Mouse (Mus musculus): ENCODE measurements around the gene Nccrp1. TPM values are rescaled to one million over a fixed set of nuclear protein-coding genes. Genes with fewer than 3 reads are reported as not detected.
"Not testable (repeated sequence)": the region's sequence is repeated elsewhere in the genome, so short reads cannot be mapped to it uniquely, and the experiment has no call there.

Nccrp1 gene
- polyA plus RNA-seq, 1 experiment from 2014 or later: not detected

- no peaks in the 10 kb centered on the region for H3K9me3 ChIP-seq
- H3K27me3 ChIP-seq: peaks cover 57% of the 10 kb centered on the region
- no peak overlapping the region for H3K9ac ChIP-seq
- H3K27ac ChIP-seq: no peak overlapping the region
- no peaks in the 10 kb centered on the region for H3K36me3 ChIP-seq (replicated peaks)
- peaks cover 19% of the 10 kb centered on the region for H3K4me1 ChIP-seq
- H3K4me3 ChIP-seq (replicated peaks): no peak overlapping the region
- H3K4me2 ChIP-seq: no peak overlapping the region
- WGBS: 30% methylated on average over 14 of the region's 14 CpGs
- peak; percentile 49; the same call in 1 of the 2 replicates for ATAC-seq (ENCODE audit: low FRiP score)
Measured at GRCm38 (mm10) chr7:28545048-28545890, 1.8 kb downstream of the Nccrp1 start.

- no peak overlapping the region for H3K9ac ChIP-seq
- H3K27me3 ChIP-seq: peaks cover 57% of the 10 kb centered on the region
- H3K4me3 ChIP-seq (replicated peaks): peak overlapping the region; percentile 19
- WGBS: 3% methylated on average over 25 of the region's 27 CpGs
- H3K4me2 ChIP-seq: peak overlapping the region; percentile 44
- peaks cover 19% of the 10 kb centered on the region for H3K4me1 ChIP-seq
- no peaks in the 10 kb centered on the region for H3K36me3 ChIP-seq (replicated peaks)
- no peaks in the 10 kb centered on the region for H3K9me3 ChIP-seq
- H3K27ac ChIP-seq: no peak overlapping the region
- no peak for ATAC-seq (ENCODE audit: low FRiP score)
Measured at GRCm38 (mm10) chr7:28544051-28544601, 2.9 kb downstream of the Nccrp1 start.

- 89% methylated on average over 4 of the region's 4 CpGs for WGBS
- ATAC-seq (ENCODE audit: low FRiP score): no peak
- Histone ChIP-seq H3K36me3 (replicated peaks) (no peaks in the 10 kb centered on the region), H3K4me2 (no peak within 1 kb of the TSS), H3K27ac (no peak within 1 kb of the TSS), H3K4me1 (peaks cover 5% of the 10 kb centered on the region), H3K4me3 (replicated peaks) (no peak within 1 kb of the TSS), H3K9me3 (no peaks in the 10 kb centered on the region), H3K9ac (no peak within 1 kb of the TSS), H3K27me3 (peaks cover 25% of the 10 kb centered on the region)
Measured at GRCm38 (mm10) chr7:28540526-28540925, 6.5 kb downstream of the Nccrp1 start, which contains the start of gene Sycn. TSS of gene Sycn (plus strand) at chr7:28540885.

GRCm38 (mm10) chr7:28538886-28539285 lies 8.2 kb downstream of the Nccrp1 start:
- not testable (repeated sequence) for H3K4me2 ChIP-seq; H3K27ac ChIP-seq; H3K36me3 ChIP-seq (replicated peaks); H3K4me3 ChIP-seq (replicated peaks); ATAC-seq (ENCODE audit: low FRiP score); H3K9ac ChIP-seq; H3K27me3 ChIP-seq; H3K4me1 ChIP-seq; H3K9me3 ChIP-seq
- 88% methylated on average over 6 of the region's 6 CpGs for WGBS

- Histone ChIP-seq H3K4me1 (no peaks in the 10 kb centered on the region), H3K4me3 (replicated peaks) (no peak overlapping the region), H3K9me3 (no peaks in the 10 kb centered on the region), H3K4me2 (no peak overlapping the region), H3K27ac (no peak overlapping the region), H3K27me3 (no peaks in the 10 kb centered on the region), H3K9ac (no peak overlapping the region), H3K36me3 (replicated peaks) (no peaks in the 10 kb centered on the region)
- 77% methylated on average over 8 of the region's 8 CpGs for WGBS
- no peak for ATAC-seq (ENCODE audit: low FRiP score)
Measured at GRCm38 (mm10) chr7:28532005-28532404, 15.0 kb downstream of the Nccrp1 start.

- H3K4me2 ChIP-seq: no peak overlapping the region
- no peaks in the 10 kb centered on the region for H3K4me1 ChIP-seq
- H3K27ac ChIP-seq: no peak overlapping the region
- 11% methylated on average over 19 of the region's 19 CpGs for WGBS
- 0 out of 2 replicates have a peak, but pooled peaks have one; percentile 53 for ATAC-seq (ENCODE audit: low FRiP score)
- H3K4me3 ChIP-seq (replicated peaks): no peak overlapping the region
- H3K9me3 ChIP-seq: no peaks in the 10 kb centered on the region
- H3K27me3 ChIP-seq: no peaks in the 10 kb centered on the region
- no peaks in the 10 kb centered on the region for H3K36me3 ChIP-seq (replicated peaks)
- no peak overlapping the region for H3K9ac ChIP-seq
Measured at GRCm38 (mm10) chr7:28527922-28528719, 18.9 kb downstream of the Nccrp1 start.

- not testable (repeated sequence) for H3K27me3 ChIP-seq
- 72% methylated on average over 5 of the region's 6 CpGs for WGBS
Measured at GRCm38 (mm10) chr7:28522536-28522935, 24.5 kb downstream of the Nccrp1 start, which contains the start of gene Ifnl3. TSS of gene Ifnl3 (plus strand) at chr7:28522836.

GRCm38 (mm10) chr7:28511441-28511840 lies 35.6 kb downstream of the Nccrp1 start:
- H3K4me2 ChIP-seq: no peak overlapping the region
- H3K27ac ChIP-seq: no peak overlapping the region
- no peaks in the 10 kb centered on the region for H3K27me3 ChIP-seq
- no peak overlapping the region for H3K4me3 ChIP-seq (replicated peaks)
- no peaks in the 10 kb centered on the region for H3K36me3 ChIP-seq (replicated peaks)
- WGBS: 73% methylated on average over 8 of the region's 8 CpGs
- H3K4me1 ChIP-seq: no peaks in the 10 kb centered on the region
- no peak for ATAC-seq (ENCODE audit: low FRiP score)
- 0 out of 2 replicates have a peak, but pooled peaks cover 2% of the 10 kb centered on the region for H3K9me3 ChIP-seq
- no peak overlapping the region for H3K9ac ChIP-seq

More at GRCm38 (mm10) chr7:28522536-28522935, 24.5 kb downstream of the Nccrp1 start, which contains the start of gene Ifnl3:
- ATAC-seq (ENCODE audit: low FRiP score); H3K9ac ChIP-seq; H3K36me3 ChIP-seq (replicated peaks); H3K4me2 ChIP-seq; H3K4me1 ChIP-seq; H3K27ac ChIP-seq; H3K4me3 ChIP-seq (replicated peaks); H3K9me3 ChIP-seq: not testable (repeated sequence)

- not testable (repeated sequence) for H3K27ac ChIP-seq; H3K36me3 ChIP-seq (replicated peaks); H3K9me3 ChIP-seq; H3K9ac ChIP-seq; H3K4me2 ChIP-seq; H3K27me3 ChIP-seq; H3K4me3 ChIP-seq (replicated peaks); ATAC-seq (ENCODE audit: low FRiP score); H3K4me1 ChIP-seq
- WGBS: 64% methylated on average over 8 of the region's 8 CpGs
Measured at GRCm38 (mm10) chr7:28510405-28510974, 36.6 kb downstream of the Nccrp1 start, which contains the start of gene Ifnl2. TSS of gene Ifnl2 (minus strand) at chr7:28510455.

- not testable (repeated sequence) for H3K9ac ChIP-seq; H3K4me1 ChIP-seq; H3K4me2 ChIP-seq; H3K27ac ChIP-seq; ATAC-seq (ENCODE audit: low FRiP score); H3K9me3 ChIP-seq; H3K27me3 ChIP-seq; H3K36me3 ChIP-seq (replicated peaks); H3K4me3 ChIP-seq (replicated peaks)
- WGBS: 78% methylated on average over 2 of the region's 2 CpGs
Measured at GRCm38 (mm10) chr7:28509121-28509520, 37.9 kb downstream of the Nccrp1 start.

- Histone ChIP-seq H3K4me3 (replicated peaks) (no peak overlapping the region), H3K36me3 (replicated peaks) (no peaks in the 10 kb centered on the region), H3K4me1 (no peaks in the 10 kb centered on the region), H3K27me3 (peaks cover 5% of the 10 kb centered on the region; the same call in 1 of the 2 replicates), H3K27ac (no peak overlapping the region), H3K9me3 (peaks cover 6% of the 10 kb centered on the region; the same call in 1 of the 2 replicates), H3K4me2 (no peak overlapping the region), H3K9ac (no peak overlapping the region)
- 9% methylated on average over 5 of the region's 5 CpGs for WGBS
- ATAC-seq (ENCODE audit: low FRiP score): no peak
Measured at GRCm38 (mm10) chr7:28505585-28505984, 41.5 kb downstream of the Nccrp1 start.

- WGBS: 69% methylated on average over 11 of the region's 11 CpGs
Measured at GRCm38 (mm10) chr7:28495426-28495825, 51.6 kb downstream of the Nccrp1 start.

More at GRCm38 (mm10) chr7:28495426-28495825, 51.6 kb downstream of the Nccrp1 start:
- no peaks in the 10 kb centered on the region for H3K36me3 ChIP-seq (replicated peaks)
- no peak overlapping the region for H3K4me3 ChIP-seq (replicated peaks)
- peaks cover 7% of the 10 kb centered on the region for H3K4me1 ChIP-seq
- H3K4me2 ChIP-seq: no peak overlapping the region
- H3K27ac ChIP-seq: no peak overlapping the region
- H3K9ac ChIP-seq: no peak overlapping the region
- no peak for ATAC-seq (ENCODE audit: low FRiP score)
- no peaks in the 10 kb centered on the region for H3K27me3 ChIP-seq
- H3K9me3 ChIP-seq: no peaks in the 10 kb centered on the region
